Mouse (Mus musculus): ENCODE data around the gene Sorbs1.

Sorbs1 gene

GRCm38 (mm10) chr19:40369852-40370811 lies 143.4 kb downstream of the Sorbs1 start:
- peak; percentile 39 for DNase-seq

- no peak for DNase-seq
Observed at GRCm38 (mm10) chr19:40368517-40368916, 145.1 kb downstream of the Sorbs1 start.

DNA sequence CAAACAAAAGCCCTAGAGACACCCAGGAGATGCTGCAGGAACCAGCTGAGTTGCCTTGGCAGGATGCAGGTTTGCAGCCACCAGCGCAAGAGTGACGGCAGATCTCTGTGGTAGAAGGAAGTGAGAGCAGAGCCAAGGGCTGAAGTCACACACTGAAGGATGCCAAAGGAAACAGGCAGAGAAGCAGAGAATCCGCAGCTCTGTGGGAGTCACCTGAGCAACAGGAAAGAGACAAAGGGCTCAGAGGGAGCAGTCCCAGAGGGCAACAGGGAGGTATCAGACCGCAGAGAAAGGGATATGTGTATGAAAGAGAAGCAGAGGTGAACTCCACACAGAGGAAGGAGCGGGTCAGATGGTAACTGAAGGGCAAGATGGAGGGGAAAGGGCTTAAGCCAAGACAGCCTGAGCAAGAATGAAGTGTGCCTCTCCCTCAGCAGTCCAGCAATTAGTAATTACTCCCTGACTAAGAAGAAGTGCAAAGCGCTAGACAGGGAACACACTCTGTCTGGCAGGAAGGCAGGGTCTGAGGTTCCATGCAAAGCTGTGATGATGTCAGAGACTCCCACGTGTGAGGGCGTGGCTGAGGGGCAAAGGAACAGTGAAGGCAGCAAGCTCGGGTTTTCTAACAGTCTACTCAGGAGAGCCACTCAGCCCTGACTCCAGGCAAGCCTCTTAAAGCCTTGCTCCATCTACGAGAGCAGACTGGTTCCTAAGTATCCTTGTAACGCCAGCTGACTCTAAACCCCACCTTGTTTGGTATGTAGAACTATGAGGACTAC lies 147.2 kb downstream of the Sorbs1 start:
- DNase-seq: peak; percentile 22

DNA sequence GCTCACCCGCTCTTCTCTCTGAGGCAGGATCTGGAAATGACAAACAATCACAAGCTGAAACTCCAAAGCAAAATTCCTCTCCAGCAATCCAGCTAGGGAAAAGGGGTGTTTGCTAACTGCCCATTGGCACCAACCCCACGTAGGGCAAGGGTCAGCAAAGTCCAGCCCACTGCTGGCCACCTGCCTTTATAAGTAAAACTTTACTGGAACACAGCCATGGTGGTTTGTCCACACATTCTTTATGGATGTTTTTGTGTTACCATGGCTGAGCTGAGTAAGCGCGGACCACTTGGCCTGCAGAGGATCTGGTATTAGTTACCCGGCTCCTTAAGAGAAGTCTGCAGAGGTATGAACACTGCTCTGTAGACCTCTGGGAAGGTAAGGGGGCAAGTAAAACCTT lies 148.4 kb downstream of the Sorbs1 start:
- no peak for DNase-seq

DNA sequence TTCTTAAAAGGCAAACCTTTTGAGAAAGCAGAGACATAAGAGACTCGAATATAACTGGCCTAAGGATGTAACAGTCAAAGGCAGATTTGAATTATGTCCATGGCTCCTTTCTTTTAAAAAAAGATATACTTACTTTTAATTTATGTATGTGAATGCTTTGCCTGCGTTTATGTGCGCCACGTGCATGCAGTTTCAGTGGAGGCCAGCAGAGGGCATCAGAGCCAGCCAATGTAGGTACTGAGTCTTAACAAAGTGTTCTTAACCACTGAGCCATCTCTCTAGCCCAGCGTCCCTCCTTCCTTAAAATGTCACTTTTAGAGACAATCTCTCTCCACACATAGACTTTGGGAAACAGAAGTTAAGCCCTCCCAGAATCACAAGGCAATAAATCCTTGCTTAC lies 150.1 kb downstream of the Sorbs1 start:
- no peak for DNase-seq

- no peak for DNase-seq
Observed at GRCm38 (mm10) chr19:40362203-40362865, 151.2 kb downstream of the Sorbs1 start.

DNA sequence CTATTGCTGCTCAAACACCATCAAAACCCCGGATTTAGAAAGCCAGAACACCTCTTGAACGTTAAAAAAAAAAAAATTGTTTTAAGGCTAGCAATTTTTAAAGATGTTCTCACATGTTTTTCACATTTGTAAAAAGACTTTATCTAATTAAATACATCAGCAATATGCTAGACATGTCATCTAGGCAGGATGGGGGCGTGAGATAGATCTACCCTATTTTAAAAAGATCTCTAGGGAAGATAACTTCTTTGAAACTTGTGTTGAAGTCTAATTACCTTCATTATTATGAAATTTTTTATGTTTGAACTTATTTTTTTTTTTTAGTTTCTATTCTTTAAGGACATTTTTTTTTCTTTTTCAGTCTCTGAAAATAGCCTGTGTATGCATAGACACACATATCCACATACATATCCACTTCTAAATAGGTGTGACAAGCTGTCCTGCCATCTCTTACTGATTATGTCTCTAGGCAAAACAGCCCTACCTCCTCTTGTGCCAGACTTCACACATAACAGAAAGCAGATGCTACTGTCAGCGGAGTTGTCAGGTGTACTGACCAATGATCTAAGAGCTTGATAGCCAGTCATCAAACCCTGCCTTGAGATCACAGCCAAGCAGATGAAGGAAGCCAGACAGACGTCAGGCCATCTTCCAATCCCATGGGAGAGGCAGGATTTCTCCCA lies 153.7 kb downstream of the Sorbs1 start:
- DNase-seq: no peak

DNA sequence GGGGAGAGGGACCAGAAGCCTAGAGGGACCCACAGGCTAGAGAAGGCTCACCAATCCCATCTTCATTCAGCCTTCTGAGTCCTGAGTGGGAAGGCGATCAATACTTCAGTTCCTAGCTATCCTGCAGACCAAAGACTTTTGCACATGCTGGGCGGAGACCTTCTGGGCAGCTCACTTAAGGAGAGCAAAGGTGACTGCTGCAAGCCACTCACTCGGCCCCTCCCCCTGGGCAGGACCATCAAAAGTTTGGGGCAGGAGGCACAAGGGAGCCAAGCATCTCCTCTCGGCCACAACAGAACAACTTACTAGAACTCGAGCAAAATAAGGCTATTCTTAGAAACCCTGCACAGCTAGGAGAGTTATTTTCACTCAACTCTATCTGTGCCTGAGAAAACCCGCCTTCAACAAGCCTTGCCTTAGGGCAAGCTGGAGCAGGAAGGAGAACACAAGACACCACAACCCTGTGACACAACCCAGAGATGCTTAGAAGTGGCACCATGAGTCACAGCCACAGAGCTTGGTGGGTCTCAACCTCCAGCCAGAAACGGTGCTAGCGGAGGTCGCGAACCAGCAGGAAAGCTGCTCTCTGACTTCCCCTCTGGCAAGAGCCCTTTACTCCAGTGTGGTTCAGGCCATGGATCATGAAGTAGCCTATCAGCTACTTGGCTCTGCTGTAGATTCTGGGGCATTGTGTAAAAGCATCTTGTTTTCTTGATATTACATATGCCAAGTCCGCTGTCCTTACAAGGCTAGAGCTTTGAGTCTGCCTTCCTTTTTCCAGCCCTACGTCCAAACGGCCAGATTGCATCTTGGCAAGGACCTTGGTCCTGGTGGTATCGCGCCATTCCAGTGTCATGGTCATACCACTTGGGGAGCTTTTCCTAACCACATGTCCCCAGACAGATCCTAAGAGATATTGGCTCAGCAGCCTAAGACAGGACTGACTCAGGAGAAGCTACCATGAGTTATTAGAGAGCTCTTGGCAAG lies 156.8 kb downstream of the Sorbs1 start:
- DNase-seq: no peak

DNA sequence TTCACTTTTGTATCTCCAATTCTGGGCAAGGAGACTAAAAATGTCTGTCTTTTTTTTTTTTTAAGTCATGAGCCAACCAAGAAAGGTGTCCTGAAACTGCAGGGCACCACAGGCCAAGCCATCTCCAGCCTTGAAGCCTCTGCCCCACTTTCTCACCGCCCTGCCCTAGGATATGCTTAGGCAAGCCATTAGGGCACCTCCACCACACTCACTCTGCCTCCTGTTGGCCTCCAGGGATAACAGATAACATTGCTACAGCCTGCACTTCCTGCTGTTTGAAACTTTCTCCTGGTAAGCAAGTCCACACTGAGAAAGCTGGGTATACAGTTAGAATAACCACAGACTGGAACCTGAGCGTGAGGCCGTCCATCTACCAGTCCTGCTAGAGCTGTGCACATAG lies 158.5 kb downstream of the Sorbs1 start:
- DNase-seq: no peak

DNA sequence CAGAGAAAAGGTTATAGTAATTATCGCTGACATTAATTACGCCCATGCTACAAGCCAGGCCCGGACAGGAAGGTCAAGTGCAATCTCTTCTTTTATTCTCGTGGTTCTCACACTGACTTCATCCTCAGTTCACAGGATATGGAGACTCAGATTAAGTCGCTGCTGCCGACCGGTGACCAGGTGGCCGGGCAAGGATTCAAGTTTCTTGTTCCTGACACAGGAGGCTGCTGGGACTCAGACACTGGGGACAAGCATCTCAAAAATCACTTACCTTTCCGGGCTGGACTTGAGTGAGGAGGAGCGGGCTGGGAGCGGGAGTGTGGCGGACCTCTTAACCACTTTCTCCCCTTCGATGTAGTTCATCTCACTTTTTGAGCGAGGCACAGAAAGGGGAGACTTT lies 161.6 kb downstream of the Sorbs1 start:
- DNase-seq: no peak

- no peak for DNase-seq
Observed at GRCm38 (mm10) chr19:40350835-40351234, 162.7 kb downstream of the Sorbs1 start.

- DNase-seq: no peak
Observed at GRCm38 (mm10) chr19:40349713-40350671, 163.6 kb downstream of the Sorbs1 start.

GRCm38 (mm10) chr19:40349281-40349680 lies 164.3 kb downstream of the Sorbs1 start:
- DNase-seq: no peak

DNA sequence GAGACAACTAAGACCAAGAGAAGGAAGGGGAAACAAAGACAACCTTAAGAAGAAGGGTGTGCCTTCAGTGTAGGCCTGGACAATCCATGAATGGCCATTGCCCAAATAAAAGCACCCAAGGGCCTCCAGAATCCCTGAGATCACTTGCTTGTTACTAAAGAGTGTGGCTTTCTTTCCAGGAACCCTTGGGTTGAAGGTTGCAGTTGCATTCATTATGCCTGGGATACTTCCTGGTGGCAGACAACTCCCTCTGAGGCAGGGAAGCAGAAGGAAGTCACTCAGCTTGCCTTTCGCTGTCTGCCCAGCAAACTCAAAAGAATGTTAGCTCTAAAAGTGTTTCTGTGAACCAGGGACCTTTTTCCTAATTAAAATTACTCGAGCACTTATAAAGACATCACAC lies 164.9 kb downstream of the Sorbs1 start:
- DNase-seq: no peak

DNA sequence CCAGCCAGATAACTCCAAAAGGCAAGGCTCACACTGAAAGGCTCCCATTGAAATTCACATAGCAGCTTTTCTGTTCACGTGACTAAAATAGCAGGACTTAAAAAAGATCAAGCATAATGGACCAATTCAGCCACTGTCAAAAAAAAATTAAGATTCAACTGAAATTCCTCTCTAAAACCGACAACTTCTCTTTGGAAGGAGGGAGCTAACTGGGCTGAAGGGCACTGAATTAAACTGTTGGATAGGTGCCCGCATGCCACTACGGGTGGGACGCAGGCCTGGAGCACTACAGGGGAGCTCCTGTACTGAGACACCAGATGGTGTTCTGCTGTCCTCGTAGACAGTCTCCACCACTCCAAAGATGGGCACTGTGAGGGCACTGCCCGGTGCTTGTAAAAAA lies 165.4 kb downstream of the Sorbs1 start:
- no peak for DNase-seq

- DNase-seq: no peak
Observed at GRCm38 (mm10) chr19:40346908-40347307, 166.7 kb downstream of the Sorbs1 start.

DNA sequence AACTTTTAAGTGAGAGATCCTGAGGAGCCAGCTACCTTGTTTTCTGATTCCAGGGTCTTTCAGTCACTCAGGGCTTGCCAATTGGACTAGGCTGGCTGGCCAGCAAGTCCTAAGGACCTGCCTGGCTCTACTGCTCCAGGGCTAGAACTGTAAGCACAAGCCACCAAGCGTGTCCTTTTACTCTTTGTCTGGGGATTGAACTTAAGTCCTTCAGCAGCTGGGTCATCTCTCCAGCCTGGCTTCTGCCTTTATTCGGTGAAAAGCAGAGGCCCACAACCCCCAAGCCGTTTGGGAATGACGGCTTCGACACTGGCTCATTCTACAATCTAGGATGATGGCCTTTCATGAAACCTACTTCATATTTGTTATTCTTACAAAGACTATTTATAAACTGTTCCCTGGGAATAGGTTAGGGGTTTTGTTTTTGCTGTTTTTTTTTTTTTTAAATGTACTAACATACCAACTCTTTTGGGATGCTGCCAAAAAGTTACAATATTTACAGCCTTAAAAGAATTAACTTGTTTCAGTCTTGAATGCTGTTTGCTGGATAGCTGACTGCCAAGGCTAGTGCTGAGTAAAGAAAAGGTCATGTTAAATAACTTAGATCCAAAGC lies 167.2 kb downstream of the Sorbs1 start:
- no peak for DNase-seq

- DNase-seq: peak; percentile 70
Observed at GRCm38 (mm10) chr19:40345684-40346083, 167.9 kb downstream of the Sorbs1 start.

GRCm38 (mm10) chr19:40343018-40343417 lies 170.6 kb downstream of the Sorbs1 start:
- peak; percentile 85 for DNase-seq

GRCm38 (mm10) chr19:40341141-40341540 lies 172.4 kb downstream of the Sorbs1 start:
- peak; percentile 36 for DNase-seq

All from liver (tissue).